10 mouse cellular contexts compared by ENCODE assay signal in genomic region chr3:101393103-101393644, GRCm38 (mm10). TPM values are rescaled to one million over a fixed set of nuclear protein-coding genes. Genes with fewer than 3 reads are reported as not detected.
DNase-seq lines count a peak whose midpoint lies in the region; ATAC-seq and TF ChIP-seq lines count a peak whose summit lies in the region.
"Had no signal": no experiment of that assay in that cellular context is flagged by ENCODE, and none has a peak within 500 bp of the region (broad histone marks: within the 10 kb centered on the region; RNA-seq: fewer than 3 reads in every experiment).

No protein-coding gene starts in this region.

- peaks cover 81% of the 10 kb centered on the region for H3K4me1 ChIP-seq in hindbrain, embryonic 12.5 days
- peaks cover 9% of the 10 kb centered on the region for H3K4me1 ChIP-seq in hindbrain, embryonic 11.5 days (replicated peaks; ENCODE audit: control insufficient read depth, insufficient read depth, low read length)
- H3K4me1 ChIP-seq in intestine, postnatal 0 days (replicated peaks; ENCODE audit: control insufficient read depth, insufficient read depth, low read length), result peaks cover 29% of the 10 kb centered on the region

- DNase-seq in hindbrain, embryonic 11.5 days (ENCODE audit: low spot score), result no peak
- DNase-seq in cerebellum, postnatal 25 days, result peak; percentile 53 to 72
- DNase-seq in gastrocnemius, postnatal 25 days, result peak; percentile 58
- no peak for DNase-seq in thymus, postnatal 36 days
- DNase-seq in layer of hippocampus, postnatal 14 days (ENCODE audit: low spot score in 2 of 2), result no peak
- DNase-seq in layer of hippocampus, postnatal 10 days (ENCODE audit: low spot score in 2 of 2), result no peak
- DNase-seq: adrenal gland, postnatal 10 days had no signal

- no peak for TF ChIP-seq CTCF in intestine, postnatal 0 days (IDR thresholded peaks at IDR 0.05; ENCODE audit: low read depth)

- 84% methylated on average over 6 of the region's 6 CpGs for WGBS in hindbrain, embryonic 12.5 days
- 82% methylated on average over 6 of the region's 6 CpGs for WGBS in hindbrain, embryonic 11.5 days
- 85% methylated on average over 6 of the region's 6 CpGs for WGBS in intestine, postnatal 0 days

- H3K9ac ChIP-seq in hindbrain, embryonic 12.5 days, result no peak overlapping the region
- no peak overlapping the region for H3K9ac ChIP-seq in hindbrain, embryonic 11.5 days (ENCODE audit: low read depth, low read length)
- no peak overlapping the region for H3K9ac ChIP-seq in intestine, postnatal 0 days (ENCODE audit: low read depth, low read length)

- no peaks in the 10 kb centered on the region for H3K36me3 ChIP-seq in hindbrain, embryonic 12.5 days
- H3K36me3 ChIP-seq in hindbrain, embryonic 11.5 days (ENCODE audit: control insufficient read depth, insufficient read depth, low read length), result no peaks in the 10 kb centered on the region
- H3K36me3 ChIP-seq in intestine, postnatal 0 days (ENCODE audit: control insufficient read depth, insufficient read depth), result no peaks in the 10 kb centered on the region

- peak overlapping the region; percentile 44 for H3K27ac ChIP-seq in hindbrain, embryonic 12.5 days
- no peak overlapping the region for H3K27ac ChIP-seq in hindbrain, embryonic 11.5 days (ENCODE audit: low read depth, low read length)
- peak overlapping the region; percentile 81; the same call in 1 of the 2 replicates for H3K27ac ChIP-seq in intestine, postnatal 0 days (ENCODE audit: low read depth, low read length)

- no peak overlapping the region for H3K4me2 ChIP-seq in hindbrain, embryonic 12.5 days (replicated peaks)
- no peak overlapping the region for H3K4me2 ChIP-seq in hindbrain, embryonic 11.5 days (replicated peaks; ENCODE audit: low read depth, low read length)
- no peak overlapping the region for H3K4me2 ChIP-seq in intestine, postnatal 0 days (replicated peaks; ENCODE audit: low read depth)

- no peak overlapping the region for H3K4me3 ChIP-seq in hindbrain, embryonic 12.5 days
- H3K4me3 ChIP-seq in hindbrain, embryonic 11.5 days (ENCODE audit: low read depth, low read length), result no peak overlapping the region
- no peak overlapping the region for H3K4me3 ChIP-seq in intestine, postnatal 0 days (ENCODE audit: low read depth, low read length)

- no peaks in the 10 kb centered on the region for H3K27me3 ChIP-seq in hindbrain, embryonic 12.5 days
- H3K27me3 ChIP-seq in hindbrain, embryonic 11.5 days (ENCODE audit: control insufficient read depth, insufficient read depth, low read length), result no peaks in the 10 kb centered on the region
- no peaks in the 10 kb centered on the region for H3K27me3 ChIP-seq in intestine, postnatal 0 days (replicated peaks; ENCODE audit: control insufficient read depth, insufficient read depth, low read length)
- H3K27me3 ChIP-seq: CH12.LX had no signal

- no peak for ATAC-seq in hindbrain, embryonic 12.5 days (ENCODE audit: low FRiP score)
- no peak for ATAC-seq in hindbrain, embryonic 11.5 days (ENCODE audit: low FRiP score)
- ATAC-seq in intestine, postnatal 0 days, result no peak

- no peaks in the 10 kb centered on the region for H3K9me3 ChIP-seq in hindbrain, embryonic 12.5 days (replicated peaks)
- no peaks in the 10 kb centered on the region for H3K9me3 ChIP-seq in hindbrain, embryonic 11.5 days (ENCODE audit: control insufficient read depth, low read length)
- no peaks in the 10 kb centered on the region for H3K9me3 ChIP-seq in intestine, postnatal 0 days (ENCODE audit: control insufficient read depth)

RNA-seq across cellular contexts. Expression of gene Igsf3, which starts 16.3 kb away (rescaled TPM):
- 61.9 and 66.4 TPM in 2 replicates for polyA plus RNA-seq in hindbrain, embryonic 12.5 days (2016; fragmentation: Nextera tagmentation; extraction: Ambion mirVana)
- 23.8 and 27.6 TPM in 2 replicates for polyA plus RNA-seq in hindbrain, embryonic 11.5 days (2014; fragmentation: Nextera tagmentation; extraction: Ambion mirVana)
- 1 to 10 TPM; 3.6 to 4.1 TPM for total RNA-seq in gastrocnemius, postnatal 25 days (2021)
- 13.0 and 14.2 TPM in 2 replicates for polyA plus RNA-seq in intestine, postnatal 0 days (2015; fragmentation: Nextera tagmentation; extraction: Ambion mirVana)
- 10 to 100 TPM; 33.2 to 35.5 TPM for total RNA-seq in layer of hippocampus, postnatal 14 days (2021)
- total RNA-seq in layer of hippocampus, postnatal 10 days (2021), result 10 to 100 TPM; 57.3 to 57.7 TPM

Comparison
In these comparisons a context has a peak if more than half of its experiments do, and no peak if none do; other contexts are left out.
1. DNase-seq: peak in cerebellum, postnatal 25 days (2 of 2) and gastrocnemius, postnatal 25 days (single experiment); none in hindbrain, embryonic 11.5 days (single experiment), thymus, postnatal 36 days (0 of 2), layer of hippocampus, postnatal 14 days (0 of 2) and layer of hippocampus, postnatal 10 days (0 of 2).
2. RNA of gene Igsf3, which starts 16.3 kb away (total RNA-seq): 57.3 to 57.7 TPM in layer of hippocampus, postnatal 10 days and 33.2 to 35.5 TPM in layer of hippocampus, postnatal 14 days; 3.6 to 4.1 TPM in gastrocnemius, postnatal 25 days; every median in the first group is over 4 times any median in the second.